Mouse (Mus musculus) lung, postnatal 36 days (tissue): Measurements from ENCODE around the gene Slc35d3.

Experiments used
- DNase-seq: peaks from one replicate; pipeline ENCODE4 v3.0.0; 2022; ENCODE audit warnings: mixed read lengths

Gene Slc35d3

GRCm38 (mm10) chr10:19834222-19834621 is 17.0 kb downstream of the Slc35d3 start:
- DNase-seq: no peak

DNA sequence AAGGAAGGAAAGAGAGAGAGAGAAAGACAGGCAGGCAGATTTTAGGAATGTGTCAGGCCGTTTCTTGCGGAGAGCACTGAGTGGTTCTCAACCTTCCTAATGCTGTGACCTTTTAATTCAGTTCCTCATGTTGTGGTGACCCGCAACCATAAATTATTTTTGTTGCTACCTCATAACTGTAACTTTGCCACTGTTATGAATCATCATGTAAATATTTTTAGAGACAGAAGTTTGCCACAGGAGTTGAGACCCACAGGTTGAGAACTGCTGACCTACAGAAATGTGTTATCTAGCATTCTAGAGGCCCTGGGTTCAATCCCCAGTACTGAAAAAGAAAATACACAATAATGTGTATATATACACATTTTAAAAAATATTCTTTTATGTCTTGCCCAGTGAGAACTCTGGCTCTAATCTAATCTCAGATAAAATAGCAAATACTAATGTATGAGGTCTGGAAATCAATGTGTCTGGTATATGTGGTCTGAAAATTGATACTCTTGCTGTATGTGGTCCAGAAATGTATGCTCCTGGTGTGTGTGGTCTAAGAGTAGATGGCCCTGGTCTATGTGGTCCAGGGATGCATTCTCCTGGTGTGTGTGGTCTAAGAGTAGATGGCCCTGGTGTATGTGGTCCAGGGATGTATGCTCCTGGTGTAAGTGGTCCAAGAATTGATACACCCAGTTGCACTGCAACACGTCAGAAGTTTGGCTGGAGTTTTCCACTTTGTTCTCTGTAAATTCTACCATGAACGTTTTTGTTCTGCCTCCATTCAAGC is 20.0 kb downstream of the Slc35d3 start:
- no peak for DNase-seq

- no peak for DNase-seq
Measured at GRCm38 (mm10) chr10:19820986-19821385, 30.3 kb downstream of the Slc35d3 start.

- DNase-seq: no peak
Measured at GRCm38 (mm10) chr10:19818723-19819355, 32.4 kb downstream of the Slc35d3 start.

DNA sequence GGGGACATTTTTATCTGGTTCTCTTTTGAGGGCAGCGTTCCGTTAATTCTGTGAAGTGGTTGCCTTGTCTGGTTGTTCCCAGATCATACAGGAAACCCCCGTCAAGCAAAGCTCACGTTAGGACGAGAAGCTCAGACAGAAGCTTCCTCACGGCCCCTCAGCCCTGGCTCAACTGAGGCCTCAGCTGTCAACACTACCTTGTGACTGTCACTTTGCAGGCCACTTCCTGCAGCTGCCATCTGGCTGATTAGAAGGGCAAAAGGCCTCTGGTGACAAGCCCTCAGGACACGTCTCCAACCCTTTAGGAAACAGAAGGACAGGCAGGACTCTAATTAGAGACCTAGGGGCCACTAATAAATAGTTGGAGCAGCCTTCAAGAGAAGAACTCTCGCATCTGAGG is 35.9 kb downstream of the Slc35d3 start:
- no peak for DNase-seq

DNA sequence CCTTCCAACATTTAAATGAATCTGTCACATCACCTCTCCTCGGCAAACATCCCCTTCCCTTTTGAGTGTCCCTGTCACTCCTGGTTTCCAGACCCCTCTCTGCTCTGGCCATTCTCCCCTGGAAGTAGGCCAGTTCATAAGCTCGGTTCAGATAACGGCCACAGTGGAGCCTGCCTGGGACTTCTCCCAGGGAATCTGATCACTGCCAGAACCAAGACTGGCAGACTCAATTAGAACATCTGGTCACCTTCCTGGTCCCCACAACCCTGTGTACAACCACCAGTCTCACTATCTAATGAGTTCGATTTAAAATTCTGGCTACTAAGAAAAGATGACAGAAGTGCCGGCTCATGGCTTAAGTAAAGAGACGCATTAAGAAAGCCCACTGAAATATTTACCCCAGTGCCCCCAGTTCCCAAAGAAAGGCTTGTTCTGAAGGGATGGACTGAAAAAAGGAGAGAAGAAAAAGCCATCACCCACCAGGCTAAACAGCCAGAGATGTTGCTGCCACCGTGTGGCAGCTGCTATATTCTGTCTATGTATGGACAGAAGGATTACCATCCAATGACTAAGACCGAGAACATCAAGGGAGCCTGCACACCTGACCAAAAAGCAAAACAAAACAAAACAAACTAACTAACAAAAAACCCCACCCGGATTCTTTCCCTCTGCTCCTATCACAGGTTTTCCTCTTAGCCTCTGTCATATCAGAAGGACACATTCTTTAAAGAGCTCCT is 39.7 kb downstream of the Slc35d3 start:
- peak; percentile 8 for DNase-seq

DNA sequence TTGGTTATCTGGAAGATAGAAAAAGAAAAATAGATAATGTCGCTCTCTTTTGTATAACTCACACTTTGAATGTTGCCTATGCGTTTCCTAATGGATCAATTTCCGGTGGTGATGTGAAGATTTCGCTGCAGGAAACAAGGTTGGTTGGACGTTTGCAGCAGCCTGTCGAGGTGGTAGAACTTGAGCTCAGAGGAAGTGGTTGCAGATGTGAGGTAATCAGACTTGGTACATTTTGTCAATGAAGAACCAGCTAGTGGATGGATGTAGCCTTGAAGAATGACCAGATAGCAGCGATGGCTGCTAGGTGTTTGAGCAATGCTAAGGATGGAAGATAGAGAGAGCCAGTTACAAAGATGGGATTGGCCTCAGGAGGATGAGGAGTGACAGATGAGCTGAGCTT is 46.5 kb downstream of the Slc35d3 start:
- DNase-seq: no peak

DNA sequence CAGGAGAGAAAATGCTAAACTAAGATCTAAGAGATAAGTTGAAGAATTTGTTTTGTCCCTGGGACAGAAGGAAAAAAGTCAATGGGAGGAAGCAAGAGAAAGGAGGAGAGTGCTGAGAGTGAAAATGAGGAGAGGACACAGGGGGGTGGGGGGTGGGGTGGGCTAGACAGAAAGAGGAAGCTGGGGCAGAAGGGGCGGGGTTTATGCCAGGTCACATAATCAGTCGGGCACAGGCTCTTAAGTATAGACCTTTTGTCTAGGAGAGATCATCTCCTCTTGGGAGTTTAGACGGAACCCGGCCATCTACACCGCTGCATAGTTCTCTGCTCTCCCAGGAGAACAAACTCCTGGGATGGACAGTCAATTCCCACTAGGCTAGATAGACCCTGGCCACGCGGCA is 48.3 kb downstream of the Slc35d3 start:
- DNase-seq: no peak
